Mouse (Mus musculus): ENCODE measurements around the gene Mdm2. TPM values are rescaled to one million over a fixed set of nuclear protein-coding genes. Genes with fewer than 3 reads are reported as not detected.
"Not testable (repeated sequence)": the region's sequence is repeated elsewhere in the genome, so short reads cannot be mapped to it uniquely, and the experiment has no call there.

Mdm2 gene
- polyA plus RNA-seq, 1 experiment from 2014 or later: 63.1 TPM

DNA sequence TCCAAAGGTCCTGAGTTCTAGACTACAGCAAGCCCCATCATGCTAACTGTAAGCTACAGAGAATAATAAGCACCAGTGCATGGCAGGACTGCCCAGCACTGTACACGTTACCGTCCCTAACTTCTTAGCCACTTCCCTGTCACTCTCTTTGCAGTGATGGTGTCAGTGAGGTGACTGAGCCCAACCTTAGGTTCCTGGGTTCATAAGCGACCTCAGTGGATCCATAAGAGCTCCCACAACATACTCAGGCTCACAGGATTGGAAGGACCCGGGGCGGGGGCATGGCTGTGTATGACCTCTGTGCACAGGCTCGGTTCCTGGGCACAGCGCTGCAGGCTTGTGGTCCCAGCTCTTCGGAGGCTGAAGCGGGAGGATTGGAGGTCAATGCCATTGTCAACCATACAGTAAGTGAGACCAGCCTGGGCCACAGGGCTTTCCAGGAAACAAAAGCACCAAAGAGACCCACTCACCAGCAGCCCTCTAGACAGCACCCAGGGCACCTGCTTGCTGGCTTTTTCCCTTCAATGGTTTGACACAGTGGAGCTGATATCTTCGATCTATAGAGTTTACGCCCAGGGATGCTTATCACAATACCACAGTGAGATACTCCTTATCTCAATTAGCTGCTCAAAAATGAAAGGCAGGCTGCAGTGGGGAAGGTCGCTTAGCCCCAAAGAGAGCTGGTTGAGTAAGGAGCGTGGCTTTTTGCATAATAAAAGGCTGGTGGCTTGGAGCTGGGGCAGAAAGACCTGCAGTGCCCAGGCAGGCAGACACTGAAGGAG lies 27.8 kb upstream of the Mdm2 start:
- 92% methylated on average over 13 of the region's 13 CpGs for WGBS
- ATAC-seq (ENCODE audit: insufficient number of reproducible peaks, low FRiP score, low TSS enrichment, low read depth): no peak

DNA sequence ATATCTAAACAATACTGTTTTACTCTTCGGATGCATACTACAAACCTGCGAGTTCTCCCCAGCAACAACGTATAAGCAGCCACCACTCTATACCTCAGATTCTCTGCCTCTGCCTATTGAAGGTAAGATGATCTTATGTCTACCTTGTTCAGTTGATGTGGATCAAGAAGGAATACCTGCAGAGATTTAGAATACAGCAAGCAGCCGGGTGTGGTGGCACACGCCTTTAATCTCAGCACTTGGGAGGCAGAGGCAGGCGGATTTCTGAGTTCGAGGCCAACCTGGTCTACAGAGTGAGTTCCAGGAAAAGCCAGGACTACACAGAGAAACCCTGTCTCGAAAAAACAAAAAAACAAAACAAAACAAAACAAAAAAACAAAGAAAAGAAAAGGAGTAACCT lies 26.9 kb upstream of the Mdm2 start:
- not testable (repeated sequence) for H3K27me3 ChIP-seq (ENCODE audit: control insufficient read depth, insufficient read depth, low read length); H3K9ac ChIP-seq (ENCODE audit: low read length); H3K9me3 ChIP-seq (ENCODE audit: control insufficient read depth, low read length); H3K27ac ChIP-seq (replicated peaks; ENCODE audit: low read depth, low read length); DNase-seq (ENCODE audit: low spot score); H3K36me3 ChIP-seq (ENCODE audit: control insufficient read depth, insufficient read depth, low read length); H3K4me2 ChIP-seq (ENCODE audit: low read depth, severe bottlenecking); H3K4me3 ChIP-seq (ENCODE audit: low read depth, low read length); H3K4me1 ChIP-seq (ENCODE audit: control insufficient read depth, insufficient read depth, low read length); ATAC-seq (ENCODE audit: insufficient number of reproducible peaks, low FRiP score, low TSS enrichment, low read depth)
- WGBS: 94% methylated on average over 8 of the region's 8 CpGs

More for the DNA sequence above, 27.8 kb upstream of the Mdm2 start:
- Histone ChIP-seq H3K27me3 (ENCODE audit: control insufficient read depth, insufficient read depth, low read length) (no peaks in the 10 kb centered on the region), H3K9ac (ENCODE audit: low read length) (no peak overlapping the region), H3K9me3 (ENCODE audit: control insufficient read depth, low read length) (no peaks in the 10 kb centered on the region), H3K4me2 (ENCODE audit: low read depth, severe bottlenecking) (no peak overlapping the region), H3K36me3 (ENCODE audit: control insufficient read depth, insufficient read depth, low read length) (peaks cover 7% of the 10 kb centered on the region; the same call in 1 of the 2 replicates), H3K27ac (replicated peaks; ENCODE audit: low read depth, low read length) (no peak overlapping the region), H3K4me3 (ENCODE audit: low read depth, low read length) (no peak overlapping the region), H3K4me1 (ENCODE audit: control insufficient read depth, insufficient read depth, low read length) (no peaks in the 10 kb centered on the region)
- no peak for DNase-seq (ENCODE audit: low spot score)

DNA sequence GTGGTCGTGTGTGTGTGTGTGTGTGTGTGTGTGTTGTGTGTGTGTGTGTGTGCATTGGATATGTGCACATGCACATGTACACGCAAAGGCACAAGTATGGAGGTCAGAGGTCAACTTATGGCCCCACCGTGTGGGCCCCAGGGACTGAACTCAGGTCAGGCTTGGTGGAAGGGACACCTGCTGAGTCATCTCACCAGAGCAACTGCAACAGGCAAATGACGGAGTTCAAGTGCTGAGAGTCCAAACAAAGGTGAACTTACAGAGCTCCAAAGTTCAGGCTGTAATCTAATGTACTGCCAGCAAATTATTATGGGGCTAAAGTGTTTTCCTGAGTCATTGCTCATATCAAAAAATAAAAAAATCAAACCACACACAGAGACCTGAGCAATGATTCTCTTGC lies 26.5 kb upstream of the Mdm2 start:
- Histone ChIP-seq H3K4me3 (ENCODE audit: low read depth, low read length) (no peak overlapping the region), H3K36me3 (ENCODE audit: control insufficient read depth, insufficient read depth, low read length) (peaks cover 7% of the 10 kb centered on the region; the same call in 1 of the 2 replicates), H3K4me1 (ENCODE audit: control insufficient read depth, insufficient read depth, low read length) (no peaks in the 10 kb centered on the region), H3K27me3 (ENCODE audit: control insufficient read depth, insufficient read depth, low read length) (no peaks in the 10 kb centered on the region), H3K4me2 (ENCODE audit: low read depth, severe bottlenecking) (no peak overlapping the region), H3K9me3 (ENCODE audit: control insufficient read depth, low read length) (no peaks in the 10 kb centered on the region), H3K9ac (ENCODE audit: low read length) (no peak overlapping the region), H3K27ac (replicated peaks; ENCODE audit: low read depth, low read length) (no peak overlapping the region)
- ATAC-seq (ENCODE audit: insufficient number of reproducible peaks, low FRiP score, low TSS enrichment, low read depth) (no peak), DNase-seq (ENCODE audit: low spot score) (no peak)
- WGBS: 86% methylated on average over 4 of the region's 4 CpGs

DNA sequence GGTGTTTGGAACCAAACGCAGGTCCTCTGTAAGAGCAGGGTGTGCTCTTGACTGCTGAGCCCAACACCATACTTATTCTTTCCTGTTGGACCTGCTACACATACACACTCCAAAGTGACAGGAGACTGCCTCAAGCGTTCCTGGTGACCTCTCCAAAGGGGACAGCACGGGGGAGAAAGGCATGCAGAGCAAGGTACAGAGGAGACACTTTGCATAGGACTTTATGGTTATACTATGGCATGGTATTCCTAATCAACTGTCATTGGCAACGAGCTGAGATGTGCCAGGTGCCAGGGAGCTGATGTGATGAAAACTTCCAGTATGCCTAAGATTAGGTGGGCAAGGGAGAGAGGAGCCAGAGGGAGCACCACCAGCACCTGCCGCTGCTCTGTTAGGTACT lies 26.0 kb upstream of the Mdm2 start:
- Histone ChIP-seq H3K27me3 (ENCODE audit: control insufficient read depth, insufficient read depth, low read length) (no peaks in the 10 kb centered on the region), H3K4me3 (ENCODE audit: low read depth, low read length) (no peak overlapping the region), H3K4me2 (ENCODE audit: low read depth, severe bottlenecking) (no peak overlapping the region), H3K9ac (ENCODE audit: low read length) (no peak overlapping the region), H3K36me3 (ENCODE audit: control insufficient read depth, insufficient read depth, low read length) (peaks cover 7% of the 10 kb centered on the region; the same call in 1 of the 2 replicates), H3K27ac (replicated peaks; ENCODE audit: low read depth, low read length) (no peak overlapping the region), H3K4me1 (ENCODE audit: control insufficient read depth, insufficient read depth, low read length) (no peaks in the 10 kb centered on the region), H3K9me3 (ENCODE audit: control insufficient read depth, low read length) (no peaks in the 10 kb centered on the region)
- ATAC-seq (ENCODE audit: insufficient number of reproducible peaks, low FRiP score, low TSS enrichment, low read depth) (no peak), DNase-seq (ENCODE audit: low spot score) (no peak)
- WGBS: 90% methylated on average over 5 of the region's 5 CpGs

DNA sequence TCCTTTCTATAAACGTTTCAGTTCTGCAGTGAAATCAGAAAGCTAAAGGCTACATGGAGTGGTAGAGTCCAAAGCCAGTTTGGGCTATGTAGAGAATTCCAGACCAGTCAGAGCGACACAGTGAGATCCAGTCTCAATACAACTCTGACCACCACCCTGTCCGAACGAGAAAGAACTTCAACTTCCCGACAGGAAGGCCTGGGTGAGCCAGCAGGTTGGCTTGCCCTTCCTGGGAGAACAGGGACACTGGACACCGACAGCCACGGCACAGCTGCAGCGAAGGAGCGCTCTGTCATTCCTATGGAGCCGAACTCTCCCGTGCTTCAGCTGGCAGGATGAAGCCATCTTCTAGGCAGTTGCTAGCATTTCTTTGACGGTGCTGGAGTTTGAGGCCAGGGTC lies 24.8 kb upstream of the Mdm2 start:
- H3K9me3 ChIP-seq (ENCODE audit: control insufficient read depth, low read length); DNase-seq (ENCODE audit: low spot score); H3K4me2 ChIP-seq (ENCODE audit: low read depth, severe bottlenecking); H3K27ac ChIP-seq (replicated peaks; ENCODE audit: low read depth, low read length); H3K27me3 ChIP-seq (ENCODE audit: control insufficient read depth, insufficient read depth, low read length); ATAC-seq (ENCODE audit: insufficient number of reproducible peaks, low FRiP score, low TSS enrichment, low read depth); H3K4me1 ChIP-seq (ENCODE audit: control insufficient read depth, insufficient read depth, low read length); H3K9ac ChIP-seq (ENCODE audit: low read length); H3K36me3 ChIP-seq (ENCODE audit: control insufficient read depth, insufficient read depth, low read length); H3K4me3 ChIP-seq (ENCODE audit: low read depth, low read length): not testable (repeated sequence)
- 93% methylated on average over 11 of the region's 12 CpGs for WGBS

DNA sequence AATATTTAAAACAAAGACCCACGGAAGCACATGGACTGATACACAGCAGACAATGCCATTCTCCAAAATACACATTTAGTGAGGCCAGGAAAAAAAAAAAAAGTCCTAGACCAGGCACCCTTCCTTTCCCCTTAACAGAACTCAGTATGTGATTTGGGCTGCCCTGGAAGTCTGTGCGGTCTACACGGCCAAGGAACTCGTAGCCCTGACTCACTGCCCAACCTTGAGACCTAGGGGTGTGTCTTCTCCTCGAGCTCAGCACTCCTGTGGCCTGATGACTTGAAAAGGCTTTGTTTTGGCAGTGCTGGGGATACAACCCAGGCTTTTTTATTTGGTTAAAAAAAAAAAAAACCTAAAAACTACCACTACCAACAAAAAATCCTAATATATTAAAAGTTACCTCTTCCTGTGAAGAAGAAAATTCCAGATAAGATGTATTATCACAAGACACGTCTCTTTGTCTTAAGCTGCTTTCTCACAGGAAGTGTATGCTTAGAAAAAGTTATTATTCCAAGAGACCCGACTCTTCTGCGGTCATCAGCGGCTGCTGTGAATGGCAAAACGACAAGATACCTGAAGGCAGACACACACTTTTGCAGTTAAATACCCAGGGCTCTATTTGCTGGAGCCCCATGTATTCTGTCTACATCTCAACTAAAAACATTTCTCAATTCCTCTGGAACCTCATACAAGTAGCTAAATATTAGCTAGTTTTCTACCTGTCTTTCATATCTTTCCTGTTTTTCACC lies 23.7 kb upstream of the Mdm2 start:
- 90% methylated on average over 9 of the region's 10 CpGs for WGBS
- H3K9me3 ChIP-seq (ENCODE audit: control insufficient read depth, low read length); H3K9ac ChIP-seq (ENCODE audit: low read length); DNase-seq (ENCODE audit: low spot score); H3K36me3 ChIP-seq (ENCODE audit: control insufficient read depth, insufficient read depth, low read length); H3K4me3 ChIP-seq (ENCODE audit: low read depth, low read length); H3K4me1 ChIP-seq (ENCODE audit: control insufficient read depth, insufficient read depth, low read length); H3K4me2 ChIP-seq (ENCODE audit: low read depth, severe bottlenecking); ATAC-seq (ENCODE audit: insufficient number of reproducible peaks, low FRiP score, low TSS enrichment, low read depth); H3K27me3 ChIP-seq (ENCODE audit: control insufficient read depth, insufficient read depth, low read length); H3K27ac ChIP-seq (replicated peaks; ENCODE audit: low read depth, low read length): not testable (repeated sequence)

DNA sequence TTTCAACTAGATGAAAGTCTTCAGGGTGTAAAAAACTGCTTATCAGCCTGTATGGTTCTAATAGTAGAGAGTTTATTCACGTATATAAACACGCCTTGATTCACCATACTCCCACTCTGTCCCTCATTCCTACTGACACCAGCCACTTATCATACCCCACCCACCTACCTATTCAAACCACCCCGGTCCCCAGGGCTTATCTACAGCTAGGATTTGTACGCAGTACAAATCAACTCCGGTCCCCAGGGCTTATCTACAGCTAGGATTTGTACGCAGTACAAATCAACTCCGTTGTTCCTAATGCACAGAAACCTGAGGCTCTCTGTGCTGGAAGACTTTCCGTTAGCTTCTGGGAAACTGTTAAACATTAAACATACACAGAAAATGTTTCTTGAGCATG lies 23.1 kb upstream of the Mdm2 start:
- not testable (repeated sequence) for H3K9ac ChIP-seq (ENCODE audit: low read length); H3K9me3 ChIP-seq (ENCODE audit: control insufficient read depth, low read length); H3K4me3 ChIP-seq (ENCODE audit: low read depth, low read length); H3K36me3 ChIP-seq (ENCODE audit: control insufficient read depth, insufficient read depth, low read length); DNase-seq (ENCODE audit: low spot score); H3K27ac ChIP-seq (replicated peaks; ENCODE audit: low read depth, low read length); H3K4me1 ChIP-seq (ENCODE audit: control insufficient read depth, insufficient read depth, low read length); ATAC-seq (ENCODE audit: insufficient number of reproducible peaks, low FRiP score, low TSS enrichment, low read depth); H3K4me2 ChIP-seq (ENCODE audit: low read depth, severe bottlenecking); H3K27me3 ChIP-seq (ENCODE audit: control insufficient read depth, insufficient read depth, low read length)
- 91% methylated on average over 8 of the region's 8 CpGs for WGBS

DNA sequence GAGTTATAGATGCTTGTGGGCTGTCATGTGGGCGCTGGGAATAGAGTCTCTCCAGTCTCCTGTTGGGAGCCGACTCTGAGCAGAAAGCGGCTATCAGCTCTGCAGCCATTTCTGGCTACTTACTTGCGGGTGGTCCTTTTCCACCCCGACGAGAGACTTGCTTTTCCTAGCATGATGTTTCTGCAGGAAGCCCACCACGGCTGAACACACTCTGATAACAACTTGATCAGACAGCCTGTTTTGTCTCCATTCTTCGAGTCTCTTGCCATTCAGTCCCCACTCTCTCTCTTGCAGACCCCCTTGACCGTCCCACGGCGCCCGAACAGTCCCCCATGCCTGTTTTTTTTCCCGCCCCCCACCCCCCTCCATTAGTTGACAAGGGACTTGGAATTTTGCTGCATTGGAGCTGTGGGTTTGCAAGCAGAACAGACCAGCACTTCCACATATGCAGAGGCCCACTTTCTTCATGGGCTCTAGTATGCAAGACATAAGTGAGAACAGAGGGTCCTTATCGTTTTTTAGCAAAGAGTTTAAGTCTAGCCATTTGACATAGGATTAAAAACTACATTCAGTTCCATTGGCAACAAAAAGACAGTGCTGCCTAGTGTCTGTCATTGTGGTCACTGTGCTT lies 22.5 kb upstream of the Mdm2 start:
- 88% methylated on average over 14 of the region's 14 CpGs for WGBS
- Histone ChIP-seq H3K4me1 (ENCODE audit: control insufficient read depth, insufficient read depth, low read length) (no peaks in the 10 kb centered on the region), H3K27ac (replicated peaks; ENCODE audit: low read depth, low read length) (no peak overlapping the region), H3K27me3 (ENCODE audit: control insufficient read depth, insufficient read depth, low read length) (no peaks in the 10 kb centered on the region), H3K9me3 (ENCODE audit: control insufficient read depth, low read length) (no peaks in the 10 kb centered on the region), H3K4me2 (ENCODE audit: low read depth, severe bottlenecking) (no peak overlapping the region), H3K36me3 (ENCODE audit: control insufficient read depth, insufficient read depth, low read length) (no peaks in the 10 kb centered on the region; the same call in 1 of the 2 replicates), H3K4me3 (ENCODE audit: low read depth, low read length) (no peak overlapping the region), H3K9ac (ENCODE audit: low read length) (no peak overlapping the region)
- ATAC-seq (ENCODE audit: insufficient number of reproducible peaks, low FRiP score, low TSS enrichment, low read depth): no peak
- no peak for DNase-seq (ENCODE audit: low spot score)
